ENCODE assay signal across 8 mouse cellular contexts in genomic region chr17:12740317-12740716, GRCm38 (mm10). TPM values are rescaled to one million over a fixed set of nuclear protein-coding genes. Genes with fewer than 3 reads are reported as not detected.
DNase-seq lines count a peak whose midpoint lies in the region; ATAC-seq and TF ChIP-seq lines count a peak whose summit lies in the region.
"Had no signal": no experiment of that assay in that cellular context is flagged by ENCODE, and none has a peak within 500 bp of the region (broad histone marks: within the 10 kb centered on the region; RNA-seq: fewer than 3 reads in every experiment).

No protein-coding gene starts in this region.

- H3K9ac ChIP-seq in heart, embryonic 16.5 days (ENCODE audit: low read length) = peak overlapping the region; percentile 60
- no peak overlapping the region for H3K9ac ChIP-seq in liver, embryonic 14.5 days (replicated peaks)

- peaks cover 2% of the 10 kb centered on the region; the same call in 1 of the 2 replicates for H3K27me3 ChIP-seq in G1E (ENCODE audit: insufficient read depth, low read length)
- no peaks in the 10 kb centered on the region for H3K27me3 ChIP-seq in heart, embryonic 16.5 days (ENCODE audit: control insufficient read depth, insufficient read depth, low read length)
- H3K27me3 ChIP-seq in liver, embryonic 14.5 days (ENCODE audit: control insufficient read depth, insufficient read depth, low read length) = no peaks in the 10 kb centered on the region

- peak overlapping the region; percentile 99 for H3K27ac ChIP-seq in heart, embryonic 16.5 days (ENCODE audit: low read length)
- H3K27ac ChIP-seq in liver, embryonic 14.5 days = no peak overlapping the region

- peak overlapping the region; percentile 63 for H3K4me2 ChIP-seq in heart, embryonic 16.5 days (ENCODE audit: low read depth, low read length)
- H3K4me2 ChIP-seq in liver, embryonic 14.5 days (ENCODE audit: low read depth) = no peak overlapping the region

- WGBS in heart, embryonic 16.5 days = 12% methylated on average over 2 of the region's 2 CpGs
- 4% methylated on average over 2 of the region's 2 CpGs for WGBS in liver, embryonic 14.5 days (ENCODE audit: insufficient replicate concordance)

- TF ChIP-seq EP300 in liver, embryonic 14.5 days (IDR thresholded peaks at IDR 0.05; ENCODE audit: low read depth) = peak; percentile 35

- H3K9me3 ChIP-seq in G1E (replicated peaks) = peaks cover 17% of the 10 kb centered on the region
- H3K9me3 ChIP-seq in heart, embryonic 16.5 days (replicated peaks; ENCODE audit: control insufficient read depth, low read length) = peaks cover 18% of the 10 kb centered on the region
- no peaks in the 10 kb centered on the region; the same call in 1 of the 2 replicates for H3K9me3 ChIP-seq in liver, embryonic 14.5 days (ENCODE audit: control insufficient read depth, low read length)

- TF ChIP-seq CTCF in G1E (IDR thresholded peaks at IDR 0.05; ENCODE audit: low read depth, low read length) = no peak
- no peak for TF ChIP-seq CTCF in liver, embryonic 14.5 days (IDR thresholded peaks at IDR 0.05; ENCODE audit: low read depth)

- H3K36me3 ChIP-seq in G1E (replicated peaks) = peaks cover 85% of the 10 kb centered on the region
- peaks cover 54% of the 10 kb centered on the region for H3K36me3 ChIP-seq in heart, embryonic 16.5 days (ENCODE audit: control insufficient read depth, insufficient read depth)
- no peaks in the 10 kb centered on the region for H3K36me3 ChIP-seq in liver, embryonic 14.5 days (replicated peaks; ENCODE audit: control insufficient read depth, insufficient read depth, low read depth)

- DNase-seq in G1E (ENCODE audit: low spot score) = no peak
- peak; percentile 58 for DNase-seq in Muller cell, postnatal 12 days (ENCODE audit: inconsistent ontology term)
- DNase-seq in liver, embryonic 14.5 days (ENCODE audit: low read depth in 3 of 3, low spot score in 3 of 3) = peak in 2 of 3 experiments; percentile 35 to 40
- DNase-seq in ovary, adult 18-20 months (ENCODE audit: low spot score) = no peak
- no peak for DNase-seq in cerebellum, adult 8-10 months
- no peak for DNase-seq in gastrocnemius, adult 18-20 months (ENCODE audit: low spot score)
- DNase-seq: kidney, postnatal 4 days had no signal

- H3K4me3 ChIP-seq in G1E (ENCODE audit: low read depth, low read length) = no peak overlapping the region; the same call in 1 of the 2 replicates
- peak overlapping the region; percentile 12; the same call in 1 of the 2 replicates for H3K4me3 ChIP-seq in heart, embryonic 16.5 days (ENCODE audit: low read length)
- H3K4me3 ChIP-seq in liver, embryonic 14.5 days (ENCODE audit: insufficient read depth in 1 of 2, low read depth in 2 of 2, low read length in 2 of 2) = no peak overlapping the region

- H3K4me1 ChIP-seq in G1E (ENCODE audit: insufficient read depth, low read depth, low read length) = peaks cover 57% of the 10 kb centered on the region
- peaks cover 63% of the 10 kb centered on the region for H3K4me1 ChIP-seq in heart, embryonic 16.5 days (ENCODE audit: control insufficient read depth, insufficient read depth, low read length)
- peaks cover 11 to 24% of the 10 kb centered on the region in 2 experiments for H3K4me1 ChIP-seq in liver, embryonic 14.5 days (replicated peaks; ENCODE audit: control insufficient read depth in 2 of 2, insufficient read depth in 2 of 2, low read length in 1 of 2)

- peak; percentile 32 for ATAC-seq in G1E (ENCODE audit: extremely low read depth, insufficient number of reproducible peaks, low FRiP score, poor library complexity, severe bottlenecking)
- ATAC-seq in heart, embryonic 16.5 days (replicated peaks; ENCODE audit: extremely low read depth, insufficient read depth, low FRiP score) = peak; percentile 64
- ATAC-seq in liver, embryonic 14.5 days (ENCODE audit: insufficient read depth) = peak; percentile 69

RNA-seq across cellular contexts. Expression of gene Igf2r, which starts 29.1 kb away (rescaled TPM):
- total RNA-seq in G1E (2014; fragmentation: Nextera tagmentation) (69.9 and 74.3 TPM in 2 replicates), G1E (2017) (73.1 and 75.5 TPM in 2 replicates)
- polyA plus RNA-seq in G1E (2012) = 15.8 and 20.3 TPM in 2 replicates
- polyA plus RNA-seq in heart, embryonic 16.5 days (2015; fragmentation: Nextera tagmentation; extraction: Ambion mirVana) = 98.0 and 133 TPM in 2 replicates
- polyA plus RNA-seq in liver, embryonic 14.5 days (2012; rRNA removed) = 9.5 and 12.6 TPM in 2 replicates
- polyA plus RNA-seq in liver, embryonic 14.5 days (2014; fragmentation: Nextera tagmentation; extraction: Ambion mirVana) = 12.8 and 14.8 TPM in 2 replicates
- 10 to 100 TPM; 42.4 to 43.3 TPM for total RNA-seq in gastrocnemius, adult 18-20 months (2021)

Comparison
In these comparisons a context has a peak if more than half of its experiments do, and no peak if none do; other contexts are left out.
1. DNase-seq: peak in Muller cell, postnatal 12 days (single experiment) and liver, embryonic 14.5 days (2 of 3); none in G1E (single experiment), ovary, adult 18-20 months (single experiment), cerebellum, adult 8-10 months (single experiment) and gastrocnemius, adult 18-20 months (single experiment).
2. Peak in every context shown above with its lines, with median percentiles within 50 percentile points of each other: ATAC-seq.